Mouse (Mus musculus): ENCODE results near the gene Entpd1. TPM values are rescaled to one million over a fixed set of nuclear protein-coding genes. Genes with fewer than 3 reads are reported as not detected.

Gene Entpd1
- total RNA-seq, 2 experiments from 2014 or later: 15.9 to 20.2 TPM

- no peak for DNase-seq (ENCODE audit: extremely low spot score in 1 of 2, low spot score in 1 of 2)
Observed at GRCm38 (mm10) chr19:40625935-40626334, 13.8 kb downstream of the Entpd1 start.

DNA sequence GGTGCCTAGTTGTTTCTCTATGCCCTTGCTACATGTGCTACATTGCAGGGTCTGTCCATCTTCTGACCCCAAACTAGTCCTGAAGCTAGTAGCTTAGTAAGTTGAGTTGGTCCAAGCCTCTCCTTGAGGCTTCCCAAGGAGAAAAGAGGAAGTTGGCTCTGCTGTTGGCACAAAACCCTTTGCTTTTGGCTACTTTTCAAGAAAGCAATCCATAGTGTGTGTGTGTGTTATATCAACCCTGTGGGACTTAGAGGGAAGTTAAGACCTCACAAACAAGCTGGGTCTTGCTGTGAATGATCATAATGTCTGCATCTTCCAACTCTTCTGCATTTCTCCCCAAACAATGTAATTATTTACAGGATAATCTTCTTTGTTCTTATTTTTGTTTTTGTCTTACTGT, 16.8 kb downstream of the Entpd1 start:
- no peak for DNase-seq (ENCODE audit: extremely low spot score in 1 of 2, low spot score in 1 of 2)

DNA sequence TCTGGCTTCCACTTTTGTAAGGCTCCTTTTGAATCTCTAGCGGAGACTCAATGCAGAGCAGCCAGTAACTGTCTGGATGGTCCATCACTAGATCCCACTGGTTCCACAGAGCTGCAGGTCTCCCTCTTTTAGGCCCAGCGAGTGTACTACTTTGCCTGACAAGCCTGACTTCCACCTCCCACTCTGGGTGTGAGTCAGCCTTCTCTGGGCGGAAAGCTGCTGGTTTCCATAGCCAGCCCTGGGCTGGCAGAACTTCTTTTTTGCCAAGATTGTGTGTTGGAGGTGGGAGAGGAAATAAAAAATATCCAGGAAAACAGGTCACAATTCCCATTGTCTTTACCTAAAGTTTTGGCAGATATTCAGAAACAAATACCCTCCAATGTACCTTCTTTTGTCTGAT, 17.9 kb downstream of the Entpd1 start:
- DNase-seq (ENCODE audit: extremely low spot score in 1 of 2, low spot score in 1 of 2): no peak

GRCm38 (mm10) chr19:40630606-40631005, 18.4 kb downstream of the Entpd1 start:
- DNase-seq (ENCODE audit: extremely low spot score in 1 of 2, low spot score in 1 of 2): no peak

DNA sequence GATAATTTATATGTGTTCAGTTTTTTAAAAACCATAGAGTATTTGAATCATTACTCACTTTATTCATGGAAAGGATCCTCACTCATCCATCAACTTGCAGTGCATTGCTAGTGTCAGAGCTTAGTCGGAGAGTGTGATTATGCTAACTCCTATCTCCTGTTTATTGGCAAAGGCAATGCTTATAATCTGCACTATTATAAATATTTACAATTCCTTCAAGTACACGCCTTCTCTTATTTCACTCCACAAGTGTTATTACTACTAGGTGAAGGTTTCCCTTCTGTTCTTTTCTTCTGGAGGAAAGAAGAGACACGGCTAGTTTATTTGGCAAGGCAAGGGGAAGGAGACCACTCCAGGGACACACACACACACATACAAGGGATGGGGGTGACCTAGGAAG, 20.0 kb downstream of the Entpd1 start:
- no peak for DNase-seq (ENCODE audit: extremely low spot score in 1 of 2, low spot score in 1 of 2)

GRCm38 (mm10) chr19:40632668-40633067, 20.5 kb downstream of the Entpd1 start:
- no peak for DNase-seq (ENCODE audit: extremely low spot score in 1 of 2, low spot score in 1 of 2)

DNA sequence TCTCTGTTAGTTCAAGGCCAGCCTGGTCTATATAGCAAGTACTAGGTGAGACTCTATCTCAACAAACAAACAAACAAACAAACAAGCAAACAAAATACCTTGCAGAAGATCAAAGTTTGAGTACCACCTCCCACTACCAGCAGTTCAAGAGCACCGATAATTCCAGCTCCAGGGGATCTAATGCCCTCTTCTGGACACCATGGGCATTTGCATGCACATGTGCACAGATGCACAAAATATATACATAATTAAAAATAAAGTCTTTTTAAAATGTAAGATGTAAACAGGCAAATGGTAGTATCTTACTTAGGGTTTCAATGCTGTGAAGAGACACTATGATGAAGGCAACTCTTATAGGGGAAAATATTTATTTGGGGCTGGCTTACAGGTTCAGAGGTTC, 21.0 kb downstream of the Entpd1 start:
- DNase-seq (ENCODE audit: extremely low spot score in 1 of 2, low spot score in 1 of 2): no peak

DNA sequence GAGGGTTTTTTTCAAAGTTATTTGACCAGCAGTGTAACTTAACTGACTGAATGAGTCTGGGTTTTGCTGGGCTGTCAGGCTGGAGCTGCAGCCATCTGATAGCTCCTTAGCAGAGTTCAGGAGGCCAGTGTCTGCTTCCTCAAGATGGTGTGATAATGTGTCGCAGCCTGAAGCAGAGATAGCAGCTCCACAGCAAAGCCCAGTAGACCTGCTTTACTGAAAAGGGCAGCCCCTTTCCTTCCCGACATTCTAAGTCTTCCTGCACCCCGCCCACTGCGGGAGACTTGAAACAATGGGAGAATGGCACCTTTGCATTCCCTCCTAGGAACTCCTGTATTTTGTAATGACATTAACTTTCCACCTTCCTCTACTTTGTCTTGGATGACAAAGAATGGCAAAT, 24.9 kb downstream of the Entpd1 start:
- no peak for DNase-seq (ENCODE audit: extremely low spot score in 1 of 2, low spot score in 1 of 2)

DNA sequence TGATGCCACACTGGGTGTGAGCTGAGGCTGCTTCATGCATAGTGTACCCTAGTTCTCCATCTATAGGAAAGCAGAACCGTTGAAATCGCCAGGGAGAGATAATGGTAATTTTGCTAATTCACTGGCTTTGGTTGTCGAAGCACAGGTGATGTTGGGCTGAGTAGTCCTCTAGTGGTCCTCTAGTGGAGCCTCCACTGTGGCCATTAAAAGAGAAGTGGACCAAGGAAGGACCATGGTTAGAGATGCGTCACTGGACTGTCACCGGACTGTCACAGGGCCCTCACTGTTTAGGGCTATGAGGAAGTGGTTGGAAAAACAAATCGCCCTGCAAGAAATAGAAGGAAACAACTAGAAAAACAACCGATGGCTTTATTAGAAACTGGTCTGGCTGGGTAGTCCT, 25.4 kb downstream of the Entpd1 start:
- no peak for DNase-seq (ENCODE audit: extremely low spot score in 1 of 2, low spot score in 1 of 2)

GRCm38 (mm10) chr19:40638582-40638981, 26.4 kb downstream of the Entpd1 start:
- no peak for DNase-seq (ENCODE audit: extremely low spot score in 1 of 2, low spot score in 1 of 2)

DNA sequence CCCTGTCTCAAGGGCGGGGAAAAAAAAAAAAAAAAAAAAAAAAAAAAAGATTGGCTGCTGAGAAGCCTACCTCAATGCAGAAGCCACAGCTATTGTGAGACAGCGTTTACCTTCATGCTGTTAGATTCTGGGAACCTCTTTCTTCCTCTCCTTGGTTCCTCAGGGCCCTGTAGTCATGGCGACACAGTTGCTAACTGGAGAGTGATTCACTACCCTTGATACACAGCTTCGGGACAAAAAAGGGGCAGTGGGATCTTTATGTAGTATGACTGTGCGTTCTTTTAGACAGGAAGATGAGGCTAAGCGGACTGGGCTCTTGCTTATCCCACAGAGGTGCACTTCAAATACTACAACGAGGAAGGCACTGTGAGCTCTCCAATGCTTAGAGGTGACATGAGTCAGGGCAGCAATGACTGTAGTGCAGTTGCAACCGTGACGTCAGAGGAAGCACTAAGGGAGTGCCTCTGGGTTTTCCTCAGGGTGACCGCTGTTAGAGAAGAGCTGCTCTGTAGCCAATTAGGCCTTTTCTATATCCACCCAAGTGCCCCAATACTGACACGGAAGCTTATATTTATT, 27.7 kb downstream of the Entpd1 start:
- no peak for DNase-seq (ENCODE audit: extremely low spot score in 1 of 2, low spot score in 1 of 2)

DNA sequence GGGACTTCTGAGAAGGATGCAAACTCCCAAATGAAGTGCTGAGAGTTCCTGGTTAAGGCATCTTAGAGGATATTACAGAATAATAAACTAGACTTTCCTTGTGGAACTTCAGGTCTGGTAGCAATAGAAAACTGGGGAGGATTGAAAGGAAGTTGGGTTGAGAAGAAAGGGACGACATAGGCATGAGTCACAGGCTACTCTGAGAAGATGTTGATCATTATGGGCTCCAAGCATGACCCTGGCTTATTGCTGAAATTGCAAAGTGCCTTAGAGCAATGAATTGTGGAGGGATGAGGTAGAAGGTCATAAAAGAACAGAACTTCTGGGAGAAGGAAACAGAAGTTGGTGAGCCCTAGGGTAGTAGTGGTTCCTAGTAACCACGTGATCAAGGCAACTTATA, 28.6 kb downstream of the Entpd1 start:
- no peak for DNase-seq (ENCODE audit: extremely low spot score in 1 of 2, low spot score in 1 of 2)

DNA sequence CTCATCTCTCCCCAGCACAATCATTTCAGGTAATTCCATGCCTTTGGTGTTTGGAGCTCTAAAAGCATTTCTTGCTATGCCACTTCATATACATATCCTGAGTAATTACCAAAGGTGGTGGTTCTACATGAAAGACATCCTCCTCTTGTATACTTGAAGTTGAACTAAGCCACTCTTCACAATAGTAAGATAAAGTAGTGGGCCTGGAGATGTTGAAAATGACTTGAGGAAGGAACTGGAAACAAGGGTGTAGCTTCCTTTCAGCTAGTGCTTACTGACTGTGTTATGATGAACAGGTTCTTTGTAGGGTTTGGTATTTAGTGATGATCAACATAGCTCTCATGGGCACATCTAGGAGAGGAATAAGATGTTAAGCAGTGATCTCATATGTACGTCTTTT, 31.7 kb downstream of the Entpd1 start:
- DNase-seq (ENCODE audit: extremely low spot score in 1 of 2, low spot score in 1 of 2): no peak

GRCm38 (mm10) chr19:40646379-40646778, 34.2 kb downstream of the Entpd1 start:
- no peak for DNase-seq (ENCODE audit: extremely low spot score in 1 of 2, low spot score in 1 of 2)

DNA sequence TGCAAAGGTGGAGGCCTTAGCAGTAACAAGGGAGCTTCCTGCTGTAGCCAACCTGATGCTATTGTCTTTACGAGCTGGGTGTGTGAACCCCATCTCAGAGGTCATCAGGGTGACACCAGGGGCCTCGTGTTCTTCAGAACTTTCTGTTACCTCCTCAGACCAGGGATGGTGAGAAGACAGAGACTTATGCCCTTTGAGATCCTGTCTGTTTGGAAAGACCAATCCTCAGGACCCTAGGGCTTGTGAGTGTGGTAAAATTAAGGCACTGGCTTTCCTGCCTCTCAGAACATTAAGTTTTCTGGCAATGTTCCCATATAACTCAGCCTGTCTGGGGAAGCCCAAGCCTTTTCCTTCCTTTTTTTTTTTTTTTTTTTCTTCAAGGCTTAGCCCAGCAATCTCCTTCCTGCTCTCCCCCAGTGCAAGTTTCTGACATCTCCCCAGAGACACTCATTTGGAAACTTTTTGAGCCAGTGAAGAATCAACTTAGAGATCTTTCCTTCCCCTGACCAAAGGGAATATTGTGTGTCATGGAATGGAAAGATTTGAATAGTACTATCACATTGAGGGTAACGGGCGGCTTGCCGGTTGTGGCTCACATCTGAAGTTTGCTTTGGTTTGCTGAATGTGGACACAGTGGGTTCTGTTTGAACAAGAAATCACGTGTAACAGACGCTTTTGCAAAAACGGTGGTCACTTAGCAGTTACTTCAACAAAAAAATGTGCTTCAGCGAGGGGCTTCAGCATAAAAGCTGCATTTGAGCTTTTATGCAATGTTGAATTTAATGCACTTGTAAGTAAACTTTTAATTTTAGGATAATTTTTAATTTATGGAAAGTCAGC, 35.4 kb downstream of the Entpd1 start:
- no peak for DNase-seq (ENCODE audit: extremely low spot score in 1 of 2, low spot score in 1 of 2)

DNA sequence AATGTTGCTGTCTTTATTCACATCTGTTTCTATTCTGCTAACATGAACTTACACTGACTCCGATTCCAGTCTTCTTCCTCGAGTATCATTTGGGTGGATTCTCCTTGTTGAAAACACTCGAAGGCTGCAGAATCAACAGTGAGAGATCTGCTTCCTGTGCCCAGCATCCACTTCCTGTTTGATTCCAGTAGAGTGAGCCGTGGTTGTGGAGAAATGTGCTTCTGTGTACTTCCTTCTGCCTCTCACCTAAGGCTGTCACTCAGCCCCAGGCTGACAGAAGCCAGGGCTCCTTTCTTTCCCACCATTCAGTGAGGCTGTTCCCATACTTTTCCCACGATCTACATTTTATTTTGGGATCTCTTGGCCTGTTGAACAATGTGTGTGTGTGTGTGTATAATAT, 37.9 kb downstream of the Entpd1 start:
- no peak for DNase-seq (ENCODE audit: extremely low spot score in 1 of 2, low spot score in 1 of 2)

GRCm38 (mm10) chr19:40656207-40656606, 44.0 kb downstream of the Entpd1 start:
- no peak for DNase-seq (ENCODE audit: extremely low spot score in 1 of 2, low spot score in 1 of 2)

- DNase-seq (ENCODE audit: extremely low spot score in 1 of 2, low spot score in 1 of 2): no peak
Observed at GRCm38 (mm10) chr19:40658281-40658680, 46.1 kb downstream of the Entpd1 start.

- DNase-seq (ENCODE audit: extremely low spot score in 1 of 2, low spot score in 1 of 2): no peak
Observed at GRCm38 (mm10) chr19:40658935-40659334, 46.8 kb downstream of the Entpd1 start.

DNA sequence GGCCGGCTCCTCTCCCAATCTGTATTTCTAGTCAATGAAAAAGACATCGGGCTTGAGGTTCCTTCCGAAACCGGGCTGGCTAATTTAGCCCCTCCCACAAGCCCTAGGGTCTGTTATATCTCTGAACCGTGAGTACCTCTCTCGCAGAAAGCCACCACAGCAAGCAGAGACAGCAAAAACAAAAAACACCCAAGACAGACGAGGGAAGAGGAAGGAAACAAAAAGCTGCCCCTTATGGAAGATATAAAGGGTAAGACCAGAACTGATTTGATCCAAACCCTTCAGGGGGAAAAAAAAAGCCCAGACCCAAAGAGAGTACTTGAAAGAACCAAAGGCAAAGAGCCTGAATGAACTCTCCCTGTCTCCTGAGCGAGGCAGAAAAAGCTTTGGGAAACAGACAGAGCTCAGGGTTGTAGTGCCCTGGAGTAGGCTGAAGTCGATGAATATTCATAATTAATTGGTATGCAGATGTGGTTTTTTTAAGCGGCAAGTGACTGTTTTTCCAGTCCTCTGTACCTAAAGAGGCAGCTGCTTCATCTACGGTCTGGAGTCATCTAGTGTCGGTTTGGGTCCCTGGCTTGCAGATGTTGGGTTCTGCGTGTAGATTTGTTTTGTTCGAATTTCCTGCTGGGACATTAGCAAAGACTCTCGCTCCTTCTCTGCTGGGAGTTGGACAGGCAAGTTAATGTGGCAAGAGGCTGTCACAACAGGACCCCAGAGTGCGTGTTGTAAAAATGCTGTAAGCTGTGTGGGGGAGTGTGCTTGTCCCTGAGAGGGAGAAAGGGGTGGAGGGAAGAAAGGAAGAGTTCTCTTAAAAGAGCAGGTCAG, 47.7 kb downstream of the Entpd1 start:
- DNase-seq (ENCODE audit: extremely low spot score in 1 of 2, low spot score in 1 of 2): no peak

DNA sequence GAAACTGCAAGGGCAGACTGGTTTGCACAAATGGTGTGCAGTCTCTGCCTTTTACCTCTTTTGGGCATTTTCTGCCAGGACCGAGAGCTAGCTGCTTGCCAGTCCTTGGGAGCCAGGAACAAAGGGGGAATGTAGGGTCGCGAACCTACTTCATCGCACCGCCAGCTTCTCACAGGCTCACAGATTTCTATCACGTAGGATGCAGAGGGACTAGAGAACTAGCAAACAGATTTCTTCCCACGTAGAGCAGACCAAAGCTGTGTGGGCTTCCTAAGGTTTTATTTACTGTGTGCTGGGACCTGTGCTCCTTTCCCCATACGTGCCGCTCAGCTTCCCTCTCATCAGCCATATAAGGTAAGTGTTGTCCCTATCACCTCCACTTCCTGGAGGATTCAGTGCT, 48.3 kb downstream of the Entpd1 start:
- no peak for DNase-seq (ENCODE audit: extremely low spot score in 1 of 2, low spot score in 1 of 2)
